Mouse (Mus musculus): ENCODE data around the gene 1700025G04Rik.

DNA sequence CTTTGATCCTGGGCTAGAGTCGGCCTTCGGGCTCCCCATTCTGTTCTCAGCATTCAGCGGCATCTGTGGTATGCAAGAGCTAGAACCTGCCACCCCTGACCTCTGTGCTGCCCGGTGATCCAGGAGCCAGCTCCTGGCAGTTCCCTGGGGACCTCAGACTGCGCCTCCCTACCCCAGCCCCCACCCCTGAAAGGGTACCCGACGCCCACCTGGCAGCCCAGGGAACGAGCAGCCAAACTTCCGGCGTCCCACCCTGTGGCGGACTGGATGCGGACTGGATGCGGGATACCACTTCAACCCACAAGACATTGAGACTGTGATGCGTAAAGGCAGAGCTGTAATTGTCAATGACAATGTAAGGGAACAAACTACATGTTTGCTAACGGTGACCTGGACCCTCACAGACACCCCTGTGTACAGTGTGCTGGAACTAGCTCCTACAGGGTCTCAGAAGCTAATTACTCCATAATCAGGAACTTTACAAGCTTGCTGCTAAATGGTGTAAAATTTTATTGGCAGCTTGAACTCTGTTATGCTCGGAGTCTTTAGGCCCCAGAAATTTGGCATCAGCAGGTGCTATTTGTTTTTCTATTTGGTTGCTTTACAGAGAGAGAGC is 239.8 kb downstream of the 1700025G04Rik start:
- TF ChIP-seq CTCF (IDR thresholded peaks at IDR 0.05; ENCODE audit: insufficient read depth, low read length) (no peak), POLR2A (IDR thresholded peaks at IDR 0.05; ENCODE audit: borderline replicate concordance, extremely low read depth, low read depth, low read length) (no peak)
